Mouse (Mus musculus) small intestine, adult 2 months (tissue): ENCODE results near the gene Ifi202b.
"Not testable (repeated sequence)": the region's sequence is repeated elsewhere in the genome, so short reads cannot be mapped to it uniquely, and the experiment has no call there.

Experiments
- CTCF ChIP-seq: fragments of 200-500 bp; IDR thresholded peaks from 2 replicates; pipeline ENCODE4 v1.5.1; 2012; ENCODE audit warnings: low read depth, mild to moderate bottlenecking, control low read depth, inconsistent platforms, low read length, moderate library complexity, mixed read lengths; ENCODE audit not compliant: insufficient replicate concordance, insufficient read length; ENCODE audit errors: extremely low read depth
- POLR2A ChIP-seq: fragments of 200-500 bp; IDR thresholded peaks from 2 replicates; pipeline ENCODE4 v1.6.1; 2012; ENCODE audit warnings: low read depth, mild to moderate bottlenecking, control low read depth, inconsistent platforms, low read length, moderate library complexity

DNA sequence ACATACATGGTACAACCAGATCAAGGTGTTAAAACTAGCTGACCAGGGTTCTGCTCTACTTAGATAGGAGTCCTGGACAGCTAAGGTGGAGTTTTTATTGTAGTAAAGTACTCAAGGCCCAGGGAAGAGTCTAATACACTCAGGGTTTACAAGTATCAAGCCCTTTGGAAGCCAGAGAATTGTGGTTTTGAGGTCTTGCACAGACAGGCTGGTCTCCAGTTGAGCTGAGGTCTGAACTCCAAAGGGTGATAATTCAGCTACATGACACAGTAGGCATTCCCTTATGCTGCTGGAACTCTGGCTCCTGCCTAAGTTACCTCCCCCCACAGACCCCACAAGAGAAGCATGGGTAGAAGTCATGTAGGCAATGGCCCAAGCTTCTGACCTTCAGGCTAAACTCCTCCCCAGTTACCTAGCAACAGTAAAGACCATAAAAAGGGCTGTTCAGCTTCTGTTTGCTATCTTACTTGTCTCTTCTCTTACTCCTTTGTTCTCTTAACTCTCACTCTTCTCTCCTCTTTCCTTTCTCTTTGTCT, 69.2 kb downstream of the Ifi202b start:
- TF ChIP-seq POLR2A, CTCF: not testable (repeated sequence)
